Mouse (Mus musculus) kidney, postnatal 36 days (tissue): ENCODE data around the gene Ubac1.

Experiments
- DNase-seq, 2 experiments: peaks; one replicate each; pipeline ENCODE4 v3.0.0; 2021 to 2022; ENCODE audit warnings: mixed read lengths in 2 of 2

Gene Ubac1

DNA sequence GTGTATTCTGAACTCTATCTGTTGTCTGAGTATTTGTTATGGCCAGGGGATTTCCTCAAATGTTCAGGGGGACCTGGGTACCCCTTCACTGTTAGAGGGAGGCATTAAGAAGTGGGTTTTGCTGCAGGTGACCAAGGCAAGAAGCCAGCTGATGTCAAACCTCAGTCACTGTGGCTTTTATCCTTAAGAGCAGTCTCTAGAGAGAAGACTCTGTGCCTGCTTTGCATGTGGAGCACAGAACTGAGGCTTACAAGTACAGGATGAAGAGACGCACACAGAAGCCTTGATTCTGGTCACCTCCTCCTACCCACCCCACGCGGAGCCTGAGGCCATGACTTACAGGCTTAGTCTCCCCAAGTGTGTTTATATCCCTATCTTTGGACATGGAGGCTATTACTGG is 72.3 kb downstream of the Ubac1 start:
- DNase-seq, result no peak
